15 mouse cellular contexts compared by ENCODE assay signal in the genomic region with DNA sequence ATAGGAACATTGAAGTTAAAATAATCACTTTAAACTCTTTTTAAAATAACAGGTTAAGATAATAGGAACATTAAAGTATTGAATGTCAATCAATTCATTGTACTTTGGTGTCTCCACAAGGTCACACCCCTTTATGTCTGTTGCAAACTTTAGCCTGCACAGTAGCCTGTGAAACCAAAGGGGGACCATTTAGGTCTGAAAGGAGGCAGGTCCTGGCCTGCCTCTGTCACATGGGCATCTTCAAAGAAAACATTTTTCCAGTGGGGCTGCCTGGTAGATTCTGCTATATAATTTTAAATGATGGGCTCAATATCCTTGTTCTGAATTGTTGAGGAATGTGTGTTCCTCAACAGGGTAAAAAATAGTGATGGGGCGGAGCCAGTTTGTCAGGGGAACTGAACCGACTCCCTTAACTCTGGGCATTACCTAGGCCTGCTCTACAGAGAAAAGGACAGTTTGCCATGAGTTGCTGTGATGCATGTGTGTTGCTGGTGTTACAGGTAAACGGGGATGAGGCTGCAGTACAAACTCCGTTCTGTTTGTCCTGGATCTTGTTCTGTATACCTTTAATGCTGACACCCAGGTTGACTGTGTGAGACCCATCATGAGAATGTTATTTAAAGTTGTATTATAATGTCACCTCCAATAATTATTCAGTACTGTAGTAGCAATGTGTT. TPM values are rescaled to one million over a fixed set of nuclear protein-coding genes. Genes with fewer than 3 reads are reported as not detected.
"Had no signal": no experiment of that assay in that cellular context is flagged by ENCODE, and none has a peak within 500 bp of the region (broad histone marks: within the 10 kb centered on the region; RNA-seq: fewer than 3 reads in every experiment).

No protein-coding gene starts in this region.

- H3K4me1 ChIP-seq: neural tube, embryonic 15.5 days; stomach, embryonic 15.5 days had no signal

- H3K27me3 ChIP-seq: neural tube, embryonic 15.5 days; stomach, embryonic 15.5 days had no signal

- DNase-seq: retina, postnatal 1 day; right cerebral cortex, adult 18-20 months; right cerebral cortex, postnatal 14 days; right cerebral cortex, postnatal 25 days; right cerebral cortex, postnatal 4 days; spleen, adult 18-20 months; thymus, adult 18-20 months; thymus, adult 2 months; thymus, postnatal 14 days; thymus, postnatal 25 days; thymus, postnatal 36 days; thymus, postnatal 4 days had no signal

- H3K36me3 ChIP-seq: neural tube, embryonic 15.5 days; stomach, embryonic 15.5 days had no signal

- H3K4me2 ChIP-seq: neural tube, embryonic 15.5 days; stomach, embryonic 15.5 days had no signal

- H3K9me3 ChIP-seq: neural tube, embryonic 15.5 days; stomach, embryonic 15.5 days had no signal

- H3K9ac ChIP-seq: neural tube, embryonic 15.5 days; stomach, embryonic 15.5 days had no signal

- H3K4me3 ChIP-seq: neural tube, embryonic 15.5 days; stomach, embryonic 15.5 days had no signal

- H3K27ac ChIP-seq: neural tube, embryonic 15.5 days; stomach, embryonic 15.5 days; stomach, postnatal 0 days had no signal

RNA-seq across cellular contexts. Expression of gene Muc13, which starts 22.9 kb away (rescaled TPM):
- polyA plus RNA-seq: neural tube, embryonic 15.5 days had no signal
